Mouse (Mus musculus) cerebellum, adult 18-20 months (tissue): Measurements from ENCODE around the gene Itgb5.
A peak's percentile ranks its signal among the peaks of the same experiment; 100 is the strongest.

Source experiments
- DNase-seq, 2 experiments: peaks; one replicate each; pipeline ENCODE4 v3.0.0; 2021

The Itgb5 gene

GRCm38 (mm10) chr16:33832728-33833428, 3.4 kb downstream of the Itgb5 start:
- DNase-seq, result no peak

- DNase-seq, result no peak
These were observed 3.9 kb downstream of the Itgb5 start for GRCm38 (mm10) chr16:33833429-33833753.

- peak; percentile 54 to 62 for DNase-seq
These were observed 4.5 kb downstream of the Itgb5 start for GRCm38 (mm10) chr16:33833781-33834482.

GRCm38 (mm10) chr16:33836676-33837075, 7.2 kb downstream of the Itgb5 start:
- peak in 1 of 2 experiments; percentile 39 for DNase-seq

- peak; percentile 64 to 78 for DNase-seq
These were observed 7.7 kb downstream of the Itgb5 start for GRCm38 (mm10) chr16:33837191-33837590.

GRCm38 (mm10) chr16:33840616-33841015, 11.2 kb downstream of the Itgb5 start:
- no peak for DNase-seq

- DNase-seq, result peak; percentile 44 to 55
These were observed 12.8 kb downstream of the Itgb5 start for GRCm38 (mm10) chr16:33842081-33842880.

- DNase-seq, result no peak
These were observed 14.7 kb downstream of the Itgb5 start for GRCm38 (mm10) chr16:33844150-33844611.

GRCm38 (mm10) chr16:33844866-33845265, 15.4 kb downstream of the Itgb5 start:
- DNase-seq, result no peak

- DNase-seq, result no peak
These were observed 23.8 kb downstream of the Itgb5 start for GRCm38 (mm10) chr16:33853271-33853670.

- DNase-seq, result no peak
These were observed 29.3 kb downstream of the Itgb5 start for GRCm38 (mm10) chr16:33858766-33859165.

GRCm38 (mm10) chr16:33859380-33859779, 29.9 kb downstream of the Itgb5 start:
- no peak for DNase-seq

- peak; percentile 94 to 98 for DNase-seq
These were observed 30.7 kb downstream of the Itgb5 start for GRCm38 (mm10) chr16:33859988-33860700.

- DNase-seq, result peak; percentile 57 to 65
These were observed 32.9 kb downstream of the Itgb5 start for GRCm38 (mm10) chr16:33862406-33862805.

- peak; percentile 42 to 63 for DNase-seq
These were observed 33.8 kb downstream of the Itgb5 start for GRCm38 (mm10) chr16:33863208-33863751.

GRCm38 (mm10) chr16:33870224-33870785, 40.8 kb downstream of the Itgb5 start:
- no peak for DNase-seq

- no peak for DNase-seq
These were observed 41.7 kb downstream of the Itgb5 start for GRCm38 (mm10) chr16:33870988-33871758.

GRCm38 (mm10) chr16:33871865-33872443, 42.5 kb downstream of the Itgb5 start:
- no peak for DNase-seq

GRCm38 (mm10) chr16:33873282-33873681, 43.8 kb downstream of the Itgb5 start:
- DNase-seq, result no peak

- no peak for DNase-seq
These were observed 48.7 kb downstream of the Itgb5 start for GRCm38 (mm10) chr16:33878041-33878783.
